Mouse (Mus musculus) lung, embryonic 14.5 days (tissue): Measurements from ENCODE around the gene Rb1. TPM values are rescaled to one million over a fixed set of nuclear protein-coding genes. Genes with fewer than 3 reads are reported as not detected.

Experiments
- ATAC-seq: fragments of 200-750 bp; cut with Nextera tagmentation; 2 replicates; pipeline ENCODE4 v1.8.0; 2017; ENCODE audit warnings: mild to moderate bottlenecking, moderate TSS enrichment, moderate library complexity; ENCODE audit not compliant: insufficient read depth
- DNase-seq: peaks from one replicate; pipeline ENCODE4 v3.0.0-alpha.2; 2015
- H3K27ac ChIP-seq: fragments of 300-500 bp; sonication (generic); 2 replicates; pipeline ENCODE4 v1.5.1; 2014; ENCODE audit warnings: low read depth, mild to moderate bottlenecking, moderate library complexity
- H3K27me3 ChIP-seq: fragments of 300-500 bp; sonication (generic); 2 replicates; pipeline ENCODE4 v1.6.1; 2014; ENCODE audit warnings: low read length, control low read depth; ENCODE audit not compliant: insufficient read depth
- H3K36me3 ChIP-seq: fragments of 300-500 bp; sonication (generic); 2 replicates; pipeline ENCODE4 v1.6.1; 2014; ENCODE audit warnings: control low read depth; ENCODE audit not compliant: insufficient read depth
- H3K4me1 ChIP-seq: fragments of 300-500 bp; sonication (generic); 2 replicates; pipeline ENCODE4 v1.6.1; 2014; ENCODE audit warnings: antibody characterized with exemption, control low read depth; ENCODE audit not compliant: insufficient read depth
- H3K4me2 ChIP-seq: fragments of 300-500 bp; sonication (generic); 2 replicates; pipeline ENCODE4 v1.6.1; 2014; ENCODE audit warnings: mild to moderate bottlenecking
- H3K4me3 ChIP-seq: fragments of 300-500 bp; sonication (generic); 2 replicates; pipeline ENCODE4 v1.5.1; 2014; ENCODE audit warnings: low read depth, low read length
- H3K9ac ChIP-seq: fragments of 300-500 bp; sonication (generic); 2 replicates; pipeline ENCODE4 v1.6.1; 2014
- H3K9me3 ChIP-seq: fragments of 300-500 bp; sonication (generic); 2 replicates; pipeline ENCODE4 v1.6.1; 2016; ENCODE audit warnings: low read depth, low read length, control low read depth
- CTCF ChIP-seq: IDR thresholded peaks from 2 replicates; pipeline ENCODE4 v1.5.1; 2016; ENCODE audit warnings: antibody characterized with exemption, low read depth
- WGBS: fragments of 180-500 bp; shearing (Covaris S2); extraction: QIAGEN DNeasy Blood & Tissue Kit; methylation state at CpG from one replicate; pipeline ENCODE4 v1.1.7; 2014; 5-methylcytosine and 5-hydroxymethylcytosine counted together
- polyA plus RNA-seq: library from polyadenylated mRNA; unstranded; fragments of >200 nt; fragmentation: Nextera tagmentation; extraction: Ambion mirVana; gene quantifications from 2 replicates; pipeline ENCODE4 v1.2.1, GENCODE M21; 2014

Rb1 gene
- polyA plus RNA-seq, 1 experiment from 2014 or later: 19.3 TPM

- H3K27ac ChIP-seq: no peak overlapping the region
- H3K36me3 ChIP-seq: no peaks in the 10 kb centered on the region
- H3K4me2 ChIP-seq: no peak overlapping the region
- 78% methylated on average over 4 of the region's 4 CpGs for WGBS
- 0 out of 2 replicates have a peak, but pooled peaks cover 3% of the 10 kb centered on the region for H3K4me1 ChIP-seq
- no peak overlapping the region for H3K9ac ChIP-seq
- TF ChIP-seq CTCF: no peak
- no peaks in the 10 kb centered on the region for H3K9me3 ChIP-seq
- DNase-seq (no peak), ATAC-seq (no peak)
- no peak overlapping the region for H3K4me3 ChIP-seq
- H3K27me3 ChIP-seq: no peaks in the 10 kb centered on the region
Measured at GRCm38 (mm10) chr14:73254412-73254811, 71.2 kb downstream of the Rb1 start.

GRCm38 (mm10) chr14:73253453-73254251, 72.0 kb downstream of the Rb1 start:
- peak overlapping the region; percentile 10; the same call in 1 of the 2 replicates for H3K27ac ChIP-seq
- ATAC-seq: peak; percentile 68
- peak; percentile 64 for DNase-seq
- no peak overlapping the region for H3K4me3 ChIP-seq
- 51% methylated on average over 6 of the region's 6 CpGs for WGBS
- H3K36me3 ChIP-seq: no peaks in the 10 kb centered on the region
- H3K4me2 ChIP-seq: no peak overlapping the region
- H3K9ac ChIP-seq: no peak overlapping the region
- TF ChIP-seq CTCF: no peak
- H3K4me1 ChIP-seq: 0 out of 2 replicates have a peak, but pooled peaks cover 3% of the 10 kb centered on the region
- H3K27me3 ChIP-seq: no peaks in the 10 kb centered on the region
- no peaks in the 10 kb centered on the region for H3K9me3 ChIP-seq

- Histone ChIP-seq H3K27me3 (no peaks in the 10 kb centered on the region), H3K27ac (no peak overlapping the region), H3K4me2 (no peak overlapping the region), H3K4me1 (0 out of 2 replicates have a peak, but pooled peaks cover 3% of the 10 kb centered on the region), H3K4me3 (no peak overlapping the region), H3K9ac (no peak overlapping the region), H3K9me3 (no peaks in the 10 kb centered on the region), H3K36me3 (no peaks in the 10 kb centered on the region)
- 66% methylated on average over 2 of the region's 2 CpGs for WGBS
- DNase-seq (no peak), ATAC-seq (no peak)
- no peak for TF ChIP-seq CTCF
Measured at GRCm38 (mm10) chr14:73252276-73252675, 73.3 kb downstream of the Rb1 start.

- H3K4me1 ChIP-seq: no peaks in the 10 kb centered on the region
- H3K27ac ChIP-seq: no peak overlapping the region
- H3K9me3 ChIP-seq: no peaks in the 10 kb centered on the region
- H3K4me2 ChIP-seq: no peak overlapping the region
- no peaks in the 10 kb centered on the region for H3K27me3 ChIP-seq
- no peak overlapping the region for H3K4me3 ChIP-seq
- no peak overlapping the region for H3K9ac ChIP-seq
- ATAC-seq (no peak), DNase-seq (no peak)
- 96% methylated on average over 2 of the region's 2 CpGs for WGBS
- no peaks in the 10 kb centered on the region for H3K36me3 ChIP-seq
- no peak for TF ChIP-seq CTCF
Measured at GRCm38 (mm10) chr14:73250056-73250455, 75.6 kb downstream of the Rb1 start.

- Histone ChIP-seq H3K36me3 (no peaks in the 10 kb centered on the region), H3K9me3 (no peaks in the 10 kb centered on the region), H3K4me1 (no peaks in the 10 kb centered on the region), H3K27ac (no peak overlapping the region), H3K9ac (no peak overlapping the region), H3K4me2 (no peak overlapping the region), H3K4me3 (no peak overlapping the region), H3K27me3 (no peaks in the 10 kb centered on the region)
- ATAC-seq: no peak
- WGBS: 94% methylated on average over 2 of the region's 2 CpGs
- no peak for TF ChIP-seq CTCF
- DNase-seq: no peak
Measured at GRCm38 (mm10) chr14:73244061-73244597, 81.5 kb downstream of the Rb1 start.

- peak; percentile 41 for DNase-seq
Measured at GRCm38 (mm10) chr14:73239857-73240256, 85.8 kb downstream of the Rb1 start.

GRCm38 (mm10) chr14:73239291-73239690, 86.3 kb downstream of the Rb1 start:
- DNase-seq: peak; percentile 75

More at GRCm38 (mm10) chr14:73239857-73240256, 85.8 kb downstream of the Rb1 start:
- Histone ChIP-seq H3K4me3 (peak overlapping the region; percentile 63), H3K4me2 (no peak overlapping the region), H3K9ac (no peak overlapping the region), H3K9me3 (no peaks in the 10 kb centered on the region), H3K36me3 (no peaks in the 10 kb centered on the region), H3K4me1 (peaks cover 3% of the 10 kb centered on the region; the same call in 1 of the 2 replicates), H3K27ac (no peak overlapping the region), H3K27me3 (no peaks in the 10 kb centered on the region)
- 25% methylated on average over 3 of the region's 3 CpGs for WGBS
- no peak for TF ChIP-seq CTCF
- ATAC-seq: no peak

More at GRCm38 (mm10) chr14:73239291-73239690, 86.3 kb downstream of the Rb1 start:
- Histone ChIP-seq H3K9me3 (no peaks in the 10 kb centered on the region), H3K4me3 (peak overlapping the region; percentile 63), H3K27ac (peak overlapping the region; percentile 98), H3K4me1 (peaks cover 6% of the 10 kb centered on the region), H3K27me3 (no peaks in the 10 kb centered on the region), H3K9ac (peak overlapping the region; percentile 86), H3K4me2 (peak overlapping the region; percentile 65), H3K36me3 (no peaks in the 10 kb centered on the region)
- no peak for ATAC-seq
- no peak for TF ChIP-seq CTCF
- under 1% methylated on average over 6 of the region's 6 CpGs for WGBS
